Mouse (Mus musculus) adrenal gland, postnatal 14 days (tissue): ENCODE results near the gene Cntnap3. TPM values are rescaled to one million over a fixed set of nuclear protein-coding genes. Genes with fewer than 3 reads are reported as not detected.
A peak's percentile ranks its signal among the peaks of the same experiment; 100 is the strongest.

Experiments
- DNase-seq: peaks from one replicate; pipeline ENCODE4 v3.0.0; 2021; ENCODE audit warnings: mixed read lengths
- long read RNA-seq, 2 experiments: library from polyadenylated mRNA; stranded (forward); transcript quantifications; one replicate each; pipeline ENCODE4 v2.0.0; 2021
- total RNA-seq: library from RNA; stranded (reverse); gene quantifications from 2 replicates; pipeline ENCODE4 v1.2.3, GENCODE M21; 2021

Gene Cntnap3
- total RNA-seq = 0.08 TPM in 1 of 2 replicates, not detected in the other
- long read RNA-seq, experiment 1 = 0 reads
- long read RNA-seq, experiment 2 = 0 reads

- peak; percentile 62 for DNase-seq
Observed at GRCm38 (mm10) chr13:64903585-64904208, at the start of gene Cntnap3. TSS of gene Cntnap3 (minus strand) at chr13:64903955.

GRCm38 (mm10) chr13:64917191-64917590 lies 13.4 kb upstream of the Cntnap3 start, which contains the start of gene Spata31:
TSS of gene Spata31 (plus strand) at chr13:64917406.
- DNase-seq = no peak

DNA sequence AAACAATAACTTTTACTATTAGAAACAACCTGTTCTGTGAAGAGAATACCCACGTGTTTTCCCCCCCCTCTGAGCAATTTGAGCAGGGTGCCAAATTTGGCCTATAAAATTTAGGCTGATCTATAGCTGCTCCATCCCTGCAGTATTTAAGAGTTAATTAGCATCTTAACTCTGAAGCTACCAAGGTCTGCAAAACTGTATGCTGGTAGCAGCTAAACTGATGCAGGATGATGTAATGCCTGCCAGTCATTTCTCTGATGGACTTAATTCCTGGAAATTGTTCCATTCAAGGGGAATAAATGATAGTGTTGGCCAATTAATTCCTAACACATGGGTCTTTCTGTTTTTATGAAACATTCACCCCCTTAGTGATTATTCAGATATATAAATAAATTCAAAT lies 623 bp downstream of the Cntnap3 start:
- no peak for DNase-seq

- DNase-seq = no peak
Observed at GRCm38 (mm10) chr13:64865397-64865796, 38.4 kb downstream of the Cntnap3 start.

GRCm38 (mm10) chr13:64824856-64825255 lies 78.9 kb downstream of the Cntnap3 start:
- peak; percentile 47 for DNase-seq

DNA sequence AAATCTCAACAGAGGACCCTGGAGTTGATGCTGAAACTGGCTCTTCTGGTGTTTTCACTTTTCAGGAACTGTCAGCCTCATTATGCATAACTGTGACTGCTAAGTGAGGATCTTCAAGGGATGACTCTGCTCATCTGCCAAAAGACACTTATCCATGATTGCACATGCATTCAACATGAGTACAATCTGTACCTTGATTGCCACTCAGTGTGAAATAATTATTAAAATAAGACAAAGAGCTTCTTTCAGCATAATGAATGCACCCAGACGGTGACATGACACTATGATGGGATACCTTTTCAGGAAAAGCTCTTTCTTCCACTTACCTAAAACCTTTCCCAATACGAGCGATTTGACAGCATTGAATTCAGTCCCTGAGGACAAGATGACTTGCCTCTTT lies 158.4 kb downstream of the Cntnap3 start:
- no peak for DNase-seq

DNA sequence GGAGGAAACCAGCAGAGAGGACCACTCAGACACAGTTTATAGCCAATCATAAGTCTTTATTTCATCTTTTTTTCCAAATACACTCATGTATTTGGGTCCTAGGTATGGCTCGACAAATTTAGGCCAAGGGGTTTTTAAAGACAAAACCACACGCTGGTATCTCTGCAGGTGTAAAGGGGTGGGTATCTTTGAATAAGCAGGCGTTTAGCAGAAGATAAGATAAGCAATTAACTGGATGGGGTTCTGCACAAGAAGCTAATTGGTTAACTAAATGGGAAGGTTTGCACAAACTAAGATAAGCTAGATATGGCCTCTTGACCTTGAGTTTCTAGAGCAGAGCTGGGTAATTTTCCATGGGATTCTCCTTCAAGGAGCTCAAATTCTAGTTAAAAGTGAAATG lies 171.5 kb downstream of the Cntnap3 start:
- no peak for DNase-seq

- no peak for DNase-seq
Observed at GRCm38 (mm10) chr13:64716791-64717190, 187.0 kb downstream of the Cntnap3 start.

GRCm38 (mm10) chr13:64692463-64692862 lies 211.3 kb downstream of the Cntnap3 start:
- no peak for DNase-seq

Other genes starting within 250 kb of the Cntnap3 start
- gene Spata31, start 13.5 kb upstream of the Cntnap3 start, total RNA-seq = not detected in 2 replicates
- not detected in 2 replicates for gene Spata31d1c, start 129.1 kb upstream of the Cntnap3 start, total RNA-seq
- not detected in 2 replicates for gene Prss47, start 148.8 kb upstream of the Cntnap3 start, total RNA-seq
- 45.5 and 46.9 TPM in 2 replicates for gene Mfsd14b, start 209.0 kb upstream of the Cntnap3 start, total RNA-seq
- not detected in 2 replicates for gene Olfr465-ps1, start 234.1 kb upstream of the Cntnap3 start, total RNA-seq
- gene Olfr466, start 246.3 kb upstream of the Cntnap3 start, total RNA-seq = not detected in 2 replicates